Mouse (Mus musculus) adrenal gland (tissue): Measurements from ENCODE around the gene Cd300lb.

Experiments used
- intact Hi-C: fragments of 180-260 bp; cut with DNase I; formaldehyde crosslinking; loops from one replicate; pipeline ENCODE4 v1.15.1; 2025

Cd300lb gene

DNA sequence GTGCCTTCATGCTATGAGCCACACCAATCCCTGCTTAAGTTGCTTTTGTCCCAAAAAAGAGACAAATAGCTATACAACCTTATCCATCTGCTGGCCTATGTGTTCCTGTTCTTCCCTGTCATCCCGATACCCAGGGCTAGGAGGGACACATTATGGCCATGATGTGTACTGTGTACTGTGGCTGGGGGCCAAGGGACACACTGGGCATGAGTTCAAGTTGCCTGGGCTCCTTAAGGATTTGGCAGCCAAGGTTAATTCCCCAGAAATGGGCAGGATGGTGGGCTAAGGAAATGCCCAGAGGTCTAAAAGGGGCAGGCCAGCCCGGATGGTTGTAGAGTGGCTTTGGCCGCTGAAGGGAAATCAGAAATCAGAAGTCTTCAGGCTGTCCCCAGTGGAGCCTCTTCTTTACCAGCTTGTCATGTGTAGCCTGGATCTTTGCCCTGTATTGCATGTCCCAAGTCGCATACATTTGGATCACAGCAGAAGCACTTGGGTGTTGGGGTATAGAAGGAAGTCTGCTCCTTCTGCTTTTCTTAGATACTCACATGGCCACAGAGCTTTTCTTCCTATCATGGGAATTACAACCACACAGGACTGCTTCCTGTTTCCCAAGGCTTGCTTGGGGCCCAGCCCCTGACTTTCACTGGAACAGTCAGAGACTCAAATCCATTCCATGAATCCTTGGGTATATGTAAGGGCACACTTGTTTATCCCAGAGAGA, 49.6 kb downstream of the Cd300lb start:
- intact Hi-C loops = no loop called here

DNA sequence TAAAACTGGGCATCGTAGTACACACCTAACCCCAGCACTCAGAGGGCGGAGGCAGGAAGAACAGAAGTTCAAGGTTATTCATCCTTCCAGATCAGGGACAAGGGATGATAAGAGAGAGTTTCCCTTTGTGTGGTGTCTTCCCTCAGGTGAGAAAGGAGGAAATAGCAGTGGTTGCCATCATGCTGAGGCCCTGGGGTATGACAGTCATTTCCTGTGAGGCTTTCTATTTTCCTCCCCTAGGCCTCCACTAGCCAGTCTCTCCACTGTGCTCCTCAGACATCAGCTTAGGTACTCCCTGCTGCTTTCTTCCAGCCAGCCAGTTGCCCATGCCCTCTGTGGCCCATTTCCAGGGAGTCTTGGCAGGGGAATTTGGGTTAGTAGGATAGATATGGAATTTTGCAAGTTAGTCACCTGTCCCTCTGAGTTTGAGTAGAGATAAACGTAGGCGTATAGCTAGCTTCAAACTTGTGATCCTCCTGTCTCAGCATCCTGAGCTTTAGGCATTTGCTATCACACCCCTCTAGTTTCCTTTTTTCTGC, 50.9 kb downstream of the Cd300lb start:
- intact Hi-C loops = no loop called here

DNA sequence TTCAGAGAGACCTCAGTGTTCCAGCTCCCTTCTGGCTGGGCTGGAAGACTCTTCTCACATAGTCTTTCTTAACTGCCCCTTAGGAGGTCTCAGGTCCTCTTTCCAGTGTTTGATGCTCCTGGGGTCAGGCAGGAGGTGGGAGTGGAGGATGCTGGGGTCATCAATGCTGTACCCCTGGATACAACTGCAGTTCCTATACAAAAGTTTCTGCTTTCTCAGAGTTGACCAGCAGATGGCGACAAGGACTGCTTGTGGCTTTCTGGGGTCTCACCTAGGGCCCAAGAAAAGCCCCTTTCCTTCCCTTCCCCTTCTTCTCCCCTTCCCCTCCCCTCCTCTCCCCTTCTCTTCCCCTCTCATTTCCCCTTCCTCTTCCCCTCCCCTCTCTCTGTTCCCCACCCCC, 53.6 kb downstream of the Cd300lb start:
- intact Hi-C loops = no loop called here

DNA sequence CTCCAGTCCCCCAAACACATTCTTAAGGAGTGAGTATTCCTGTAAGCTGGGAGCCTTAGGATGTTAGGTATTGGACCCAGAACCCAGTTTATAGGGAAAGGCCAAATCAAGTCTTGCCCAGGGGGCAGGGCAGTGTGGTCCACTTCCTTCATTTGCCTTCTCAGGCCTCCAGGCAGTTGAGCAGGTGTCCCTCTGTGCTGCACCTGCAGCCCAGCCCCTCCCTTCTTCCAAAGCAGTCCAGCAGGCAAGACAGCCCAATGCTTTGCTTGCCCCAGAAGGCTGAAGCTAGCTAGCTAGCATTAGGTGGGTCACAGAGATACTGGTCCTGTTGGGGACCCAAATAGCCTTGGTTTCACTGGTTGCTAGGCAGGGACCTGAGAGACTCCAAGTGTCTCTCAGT, 54.0 kb downstream of the Cd300lb start:
- intact Hi-C loops = no loop called here

DNA sequence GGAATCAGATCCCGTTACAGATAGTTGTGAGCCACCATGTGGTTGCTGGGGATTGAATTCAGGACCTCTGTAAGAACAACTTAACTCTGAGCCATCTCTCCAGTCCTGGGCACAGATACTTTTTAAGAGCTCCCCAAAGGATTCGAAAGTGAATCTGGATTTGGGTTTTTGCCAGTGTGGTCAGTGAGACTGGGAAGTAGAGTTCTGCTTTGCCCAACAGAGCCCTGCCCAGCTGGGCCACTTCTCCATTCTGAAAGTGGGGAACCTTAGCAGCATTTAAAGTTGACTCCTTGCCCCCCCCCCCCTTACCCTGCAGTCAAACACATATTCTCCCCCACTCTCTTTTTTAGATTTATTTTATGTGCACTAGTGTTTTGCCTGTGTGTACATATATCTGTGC, 54.5 kb downstream of the Cd300lb start:
- intact Hi-C loops = no loop called here

DNA sequence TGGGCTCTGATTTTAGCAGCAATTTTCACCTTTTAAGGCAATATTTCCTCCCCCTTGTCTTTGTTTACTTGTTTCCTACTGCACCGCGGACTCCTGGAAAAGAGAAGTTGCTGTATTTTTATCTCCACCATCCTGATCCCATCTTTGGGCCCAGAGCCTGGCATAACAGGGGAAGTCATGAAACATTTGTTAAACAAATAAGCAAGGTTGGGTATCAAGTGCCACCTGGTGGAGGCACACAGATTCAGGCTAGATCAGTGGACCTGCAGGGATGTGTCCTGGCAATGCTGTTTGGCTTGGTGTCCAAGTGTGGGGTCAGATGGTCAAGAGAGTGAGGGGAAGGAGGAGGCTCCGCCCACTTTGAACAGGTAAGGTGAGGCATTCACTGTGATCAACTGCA, 57.0 kb downstream of the Cd300lb start:
- intact Hi-C loops = loop anchor here (1.0 kb wide), 2 partner anchors 35 to 65 kb away; no protein-coding TSS in a partner anchor

DNA sequence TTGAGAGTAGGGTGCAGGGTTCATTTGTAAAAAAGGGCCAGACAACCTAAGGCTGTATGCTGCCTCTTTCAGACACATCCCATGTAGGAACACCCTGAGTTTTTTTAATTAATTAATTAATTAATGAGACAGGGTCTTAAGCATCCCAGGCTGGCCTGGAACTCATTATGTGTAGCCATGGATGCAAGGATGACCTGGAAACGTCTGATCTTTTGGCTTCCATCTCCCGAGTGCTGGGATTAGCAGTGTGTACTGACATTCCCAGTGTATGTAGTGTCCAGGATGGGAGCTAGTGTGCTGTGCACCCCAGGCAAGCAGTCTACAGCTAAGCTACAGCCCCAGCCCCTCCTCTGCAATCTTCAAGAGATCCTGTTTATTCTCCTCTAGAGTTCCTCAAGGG, 57.6 kb downstream of the Cd300lb start:
- intact Hi-C loops = loop anchor here (1.0 kb wide), 2 partner anchors 36 to 64 kb away; no protein-coding TSS in a partner anchor

DNA sequence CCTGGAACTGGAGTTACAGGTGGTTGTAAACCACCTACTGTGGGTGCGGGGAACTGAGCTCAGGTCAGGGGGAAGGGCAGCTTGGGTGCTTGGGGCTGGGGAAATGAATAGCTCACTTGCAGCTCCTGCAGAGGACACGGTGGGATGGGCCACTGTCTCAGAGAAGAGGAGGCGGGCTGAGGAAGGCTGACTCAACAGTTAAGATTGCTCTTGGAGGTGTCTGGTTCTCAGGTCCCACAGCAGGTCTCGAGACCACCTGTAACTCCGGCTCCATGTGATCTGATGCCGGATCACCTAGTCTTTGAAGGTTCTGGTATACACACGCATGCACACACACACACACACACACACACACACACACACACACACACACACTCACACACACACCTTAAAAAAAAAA, 58.0 kb downstream of the Cd300lb start:
- intact Hi-C loops = no loop called here

DNA sequence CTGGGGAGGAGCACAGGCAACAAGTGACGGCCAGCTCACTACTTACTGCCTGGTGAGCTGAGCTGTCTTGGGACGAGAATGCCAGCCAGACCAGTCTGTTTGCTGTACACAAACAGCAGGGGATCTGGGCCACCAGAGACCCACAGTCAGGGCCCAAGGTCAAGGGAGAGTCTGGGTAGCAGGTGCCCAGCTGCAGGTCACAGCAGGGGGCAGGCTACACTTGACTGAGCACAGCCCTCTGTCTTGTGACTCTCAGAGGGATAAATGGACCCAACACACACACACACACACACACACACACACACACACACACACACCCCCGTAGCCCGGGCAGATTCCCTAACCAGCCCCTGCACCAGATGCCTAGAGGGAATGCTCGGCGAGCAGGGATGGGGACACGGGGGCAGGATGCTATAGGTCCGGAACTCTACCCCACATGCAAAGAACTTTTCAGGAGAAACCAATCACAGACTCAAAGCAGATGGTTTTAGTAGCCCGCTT, 58.8 kb downstream of the Cd300lb start:
- intact Hi-C loops = no loop called here

DNA sequence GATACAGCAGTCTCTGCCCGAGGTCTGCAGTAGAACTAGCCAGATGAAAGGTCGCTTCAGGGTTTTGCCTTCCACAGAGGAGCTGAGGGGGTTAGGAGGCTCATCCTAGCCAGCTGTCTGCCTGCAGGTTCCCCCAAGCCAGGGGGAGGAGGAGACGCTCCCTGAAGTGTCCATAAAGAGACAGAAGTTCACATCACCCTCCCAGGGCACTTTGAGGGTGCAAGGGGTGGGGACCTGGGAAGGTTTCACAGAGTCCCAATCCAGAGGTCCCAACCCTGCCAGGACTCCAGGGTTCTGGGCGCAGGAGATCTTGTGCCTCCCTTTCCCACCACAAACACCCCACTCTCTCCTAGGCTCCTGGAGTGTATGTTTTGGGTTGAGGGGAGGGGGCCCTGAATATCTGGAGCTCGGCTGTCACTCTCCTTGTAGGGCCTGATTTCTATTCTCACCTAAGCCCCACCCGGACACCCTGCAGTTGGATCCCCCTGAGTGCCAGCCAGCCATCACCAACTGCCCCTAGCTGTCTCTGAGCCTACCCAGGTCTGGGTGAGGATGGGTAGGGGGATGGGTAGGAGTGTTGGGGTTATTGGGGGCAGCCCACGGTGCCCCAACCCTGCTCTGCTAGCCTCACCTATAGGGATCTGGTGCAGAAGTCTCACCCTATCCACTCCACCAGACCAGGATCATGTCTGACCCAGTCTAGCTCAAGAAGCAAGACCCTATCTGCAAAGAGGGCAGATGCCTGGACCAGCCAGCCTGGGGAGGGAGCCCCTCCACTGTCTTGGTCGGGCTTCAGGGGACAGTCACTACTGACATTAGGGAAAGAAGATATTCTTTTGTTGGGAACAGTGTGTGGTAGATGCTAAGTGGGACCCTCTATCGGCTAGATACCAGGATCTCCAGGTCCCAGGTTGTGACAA, 59.7 kb downstream of the Cd300lb start:
- intact Hi-C loops = no loop called here

DNA sequence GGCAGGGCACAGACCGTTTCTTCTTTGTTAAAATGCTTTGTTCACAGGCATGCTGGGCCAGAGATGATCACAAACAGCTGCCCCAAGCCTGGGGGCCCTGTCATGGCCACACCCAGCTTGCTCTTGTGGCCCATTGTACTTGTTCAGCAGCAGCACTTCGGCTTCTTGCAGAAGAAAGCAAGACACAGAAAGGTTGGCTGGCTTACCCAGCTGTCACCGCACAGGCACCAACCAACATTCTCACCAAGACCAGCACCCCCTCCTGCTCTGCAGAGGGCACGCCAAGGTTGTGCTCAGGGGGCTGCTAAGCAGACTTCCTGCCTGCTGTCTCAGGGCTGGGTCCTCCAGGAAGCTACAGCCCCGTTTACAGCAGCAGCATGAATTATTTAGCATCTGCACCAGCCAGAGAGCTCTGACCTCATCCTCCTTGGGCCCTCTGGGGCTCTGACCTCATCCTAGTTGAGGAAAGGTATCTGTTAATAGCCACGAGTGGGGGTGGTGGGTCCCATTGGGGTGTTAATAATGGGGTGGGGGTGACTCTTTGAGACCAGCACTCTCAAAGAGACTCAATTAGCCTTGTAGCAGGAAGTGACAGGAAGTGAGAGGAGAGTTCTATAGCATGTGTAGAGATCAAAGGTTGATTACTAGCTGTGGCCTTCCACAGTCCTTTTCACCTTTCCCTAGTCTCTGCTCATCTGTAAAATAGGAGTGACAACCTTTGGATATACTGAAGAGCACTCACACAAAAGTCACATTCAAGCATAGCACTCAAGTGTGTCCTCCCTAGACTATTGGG, 61.0 kb downstream of the Cd300lb start:
- intact Hi-C loops = no loop called here
